Mouse (Mus musculus) testis, postnatal 10 days (tissue): ENCODE results near the gene Rmi2.

Experiments used
- DNase-seq: peaks from one replicate; pipeline ENCODE4 v3.0.0; 2021; ENCODE audit warnings: low spot score

The Rmi2 gene

DNA sequence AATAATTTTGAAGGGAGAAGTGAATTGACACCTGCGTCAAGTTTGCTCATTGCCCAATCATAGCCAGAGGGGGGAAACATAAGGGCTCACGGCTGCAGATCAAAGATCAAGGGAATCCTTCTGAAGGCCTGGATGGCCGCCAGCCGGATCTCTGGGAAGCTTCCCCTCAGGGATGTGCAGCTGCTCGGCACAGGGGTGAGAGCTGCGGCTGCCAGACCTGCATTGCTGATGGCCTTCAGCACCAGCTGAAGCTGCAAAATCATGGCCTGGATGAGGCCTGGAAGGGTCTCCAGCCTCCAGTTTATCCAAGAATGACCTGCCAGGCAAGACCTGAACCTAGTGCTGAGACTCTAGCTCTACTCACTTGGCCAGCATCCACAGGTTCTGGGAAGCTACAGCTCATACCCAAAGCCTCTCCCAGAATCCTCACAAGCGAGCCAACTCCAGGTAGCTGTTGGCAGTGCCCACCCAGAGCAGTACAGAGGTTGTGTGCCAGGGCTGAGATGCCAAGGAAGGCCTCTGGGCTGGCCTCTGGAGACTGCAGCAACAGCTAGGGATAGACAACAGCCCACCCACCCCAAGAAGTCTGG, 90.8 kb downstream of the Rmi2 start:
- peak; percentile 71 for DNase-seq

DNA sequence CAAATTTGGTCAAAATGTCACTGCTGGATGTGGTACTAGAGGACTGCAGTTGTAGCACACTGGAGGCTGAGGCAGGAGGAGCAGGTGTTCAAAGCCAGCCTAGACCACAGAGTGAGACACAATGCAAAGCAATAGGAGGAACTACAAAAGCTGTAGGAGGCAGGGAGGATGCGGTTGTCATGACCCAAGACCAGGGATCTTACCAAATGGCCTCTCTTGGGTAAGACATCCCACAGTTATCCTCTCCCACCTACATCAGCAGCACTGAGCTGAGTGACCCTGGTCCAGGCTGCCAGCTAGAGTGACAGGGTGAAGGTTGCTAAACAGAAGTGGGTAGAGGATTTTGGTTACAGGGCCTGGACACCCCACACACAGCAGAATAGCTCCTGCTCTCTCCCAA, 92.2 kb downstream of the Rmi2 start:
- DNase-seq, result no peak

GRCm38 (mm10) chr16:10933372-10933771, 98.5 kb downstream of the Rmi2 start:
- no peak for DNase-seq

- no peak for DNase-seq
Observed at GRCm38 (mm10) chr16:10934047-10934446, 99.2 kb downstream of the Rmi2 start.

DNA sequence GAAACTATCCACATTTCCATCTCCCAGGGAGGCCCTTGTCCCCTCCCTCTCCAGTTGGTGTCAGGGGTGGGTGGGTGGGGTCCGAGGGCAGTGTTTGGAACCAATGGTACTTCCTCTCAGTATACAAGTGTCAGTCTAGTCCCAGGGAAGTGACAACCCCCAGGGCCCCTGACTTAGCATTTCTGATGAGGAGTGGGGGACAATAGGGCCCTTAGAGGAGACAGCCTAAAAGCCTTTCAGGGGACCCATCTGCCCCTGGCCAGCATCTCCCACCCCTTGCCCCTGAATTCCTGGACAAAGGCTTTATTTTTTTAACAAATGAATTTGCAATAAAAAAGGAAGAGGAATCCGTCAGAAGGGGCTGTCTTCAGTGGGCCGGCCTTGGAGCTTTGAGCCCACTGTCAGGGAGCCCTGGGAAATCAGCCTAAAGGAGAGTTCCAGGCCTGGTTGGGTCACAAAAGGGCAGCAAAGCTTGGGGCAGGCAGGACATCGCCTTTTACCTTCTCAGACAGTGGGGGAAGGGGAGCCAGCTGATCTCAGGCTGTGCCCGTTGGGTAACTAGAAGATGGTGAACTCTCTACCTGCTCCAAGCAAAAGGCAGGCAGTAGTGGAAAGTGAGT, 102.0 kb downstream of the Rmi2 start:
- no peak for DNase-seq

- DNase-seq, result no peak
Observed at GRCm38 (mm10) chr16:10937497-10937896, 102.6 kb downstream of the Rmi2 start.

- DNase-seq, result no peak
Observed at GRCm38 (mm10) chr16:10939932-10940331, 105.1 kb downstream of the Rmi2 start.

- no peak for DNase-seq
Observed at GRCm38 (mm10) chr16:10940661-10941060, 105.8 kb downstream of the Rmi2 start.
